Mouse (Mus musculus) left cerebral cortex, postnatal 10 days (tissue): ENCODE results near the gene Qrsl1. TPM values are rescaled to one million over a fixed set of nuclear protein-coding genes. Genes with fewer than 3 reads are reported as not detected.

Experiments used
- total RNA-seq, 2 experiments: library from RNA; stranded (reverse); gene quantifications; 2 replicates each; pipeline ENCODE4 v1.2.3; 2021

The Qrsl1 gene
- total RNA-seq, 2 experiments from 2014 or later = 15.8 to 16.1 TPM

Other genes starting within 250 kb of the Qrsl1 start
- gene Rtn4ip1, start 62 bp upstream of the Qrsl1 start, total RNA-seq = 10 to 100 TPM; 12.3 to 12.4 TPM
- gene Crybg1, start 247.1 kb upstream of the Qrsl1 start, total RNA-seq = under 1 TPM; 0.55 to 0.64 TPM